Mouse (Mus musculus) embryo, embryonic 10 days (tissue): ENCODE results near the gene Rtl6.
A peak's percentile ranks its signal among the peaks of the same experiment; 100 is the strongest.

Experiments used
- DNase-seq: peaks from one replicate; pipeline ENCODE4 v3.0.0-alpha.2; 2015; ENCODE audit warnings: low spot score

Gene Rtl6

DNA sequence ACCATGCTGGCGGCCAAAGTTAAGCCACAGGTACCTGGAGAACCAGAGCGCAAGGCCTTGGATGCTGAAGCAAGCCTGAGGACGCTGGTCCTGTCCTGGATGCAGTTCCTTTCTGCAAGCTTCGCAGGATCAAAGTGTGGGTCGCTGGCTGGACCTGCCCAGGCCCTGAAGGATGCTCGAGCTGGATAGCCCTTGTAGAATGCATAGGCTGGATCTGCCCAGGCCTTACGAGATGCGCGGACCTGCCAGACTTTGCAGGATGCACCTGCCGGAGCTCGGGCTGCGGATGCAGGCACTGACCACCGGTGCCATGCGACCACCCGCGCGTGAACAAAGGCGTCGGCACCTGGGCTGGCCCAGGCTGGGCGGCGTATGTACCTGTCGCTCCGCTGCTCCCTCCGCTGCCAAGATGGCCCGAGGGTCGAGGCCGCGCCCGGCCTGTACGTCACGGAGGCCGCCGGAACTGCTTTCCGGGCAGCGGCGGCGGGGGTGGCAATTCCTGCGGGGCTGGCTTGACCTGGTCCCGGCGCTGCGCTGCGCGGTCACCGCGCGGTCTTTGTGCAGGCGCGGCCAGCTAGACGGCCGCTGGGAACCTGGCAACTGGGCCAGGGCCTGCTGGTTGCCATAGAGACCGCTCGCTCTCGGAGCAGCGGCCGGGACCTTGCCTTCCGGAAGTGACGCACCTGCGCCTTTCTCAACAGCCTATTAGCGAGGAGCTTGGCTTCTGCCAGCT is at the start of gene Rtl6:
Rtl6 (minus strand) TSS at position 635 of the 733 bp plus-strand sequence.
- peak; percentile 96 for DNase-seq

DNA sequence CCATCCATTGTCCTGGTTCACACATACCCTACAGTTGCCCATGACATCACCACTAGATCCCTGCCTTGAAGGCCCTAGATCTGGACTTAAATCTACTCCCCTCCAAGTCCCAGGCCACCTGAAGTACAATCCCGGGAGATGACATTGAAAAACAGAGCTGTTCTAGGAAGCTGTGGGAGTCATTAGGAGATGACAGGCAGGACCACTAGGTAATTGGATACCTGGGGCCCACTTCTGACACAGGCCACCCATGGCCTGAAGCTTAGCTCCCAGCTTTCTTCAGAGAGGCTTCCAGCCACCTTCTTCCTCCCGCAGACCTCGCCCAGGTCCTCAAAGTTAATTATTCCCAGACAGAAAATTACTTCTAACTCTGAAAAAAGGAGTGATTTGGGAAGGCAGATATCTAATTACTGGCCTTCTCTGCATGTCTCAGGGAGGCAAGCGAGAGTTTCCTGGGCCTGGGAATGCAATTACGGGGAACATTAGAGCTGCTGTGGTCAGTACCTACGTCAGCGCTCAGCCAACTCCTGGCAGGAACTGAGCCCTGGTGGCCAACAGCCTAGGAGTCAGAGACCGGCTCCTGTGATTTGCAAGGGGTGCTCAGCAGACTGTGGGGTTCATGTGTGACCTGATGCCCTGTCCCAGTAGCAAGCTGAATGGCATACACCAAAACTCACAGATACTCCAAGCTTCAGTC is 45.8 kb upstream of the Rtl6 start:
- peak; percentile 36 for DNase-seq

DNA sequence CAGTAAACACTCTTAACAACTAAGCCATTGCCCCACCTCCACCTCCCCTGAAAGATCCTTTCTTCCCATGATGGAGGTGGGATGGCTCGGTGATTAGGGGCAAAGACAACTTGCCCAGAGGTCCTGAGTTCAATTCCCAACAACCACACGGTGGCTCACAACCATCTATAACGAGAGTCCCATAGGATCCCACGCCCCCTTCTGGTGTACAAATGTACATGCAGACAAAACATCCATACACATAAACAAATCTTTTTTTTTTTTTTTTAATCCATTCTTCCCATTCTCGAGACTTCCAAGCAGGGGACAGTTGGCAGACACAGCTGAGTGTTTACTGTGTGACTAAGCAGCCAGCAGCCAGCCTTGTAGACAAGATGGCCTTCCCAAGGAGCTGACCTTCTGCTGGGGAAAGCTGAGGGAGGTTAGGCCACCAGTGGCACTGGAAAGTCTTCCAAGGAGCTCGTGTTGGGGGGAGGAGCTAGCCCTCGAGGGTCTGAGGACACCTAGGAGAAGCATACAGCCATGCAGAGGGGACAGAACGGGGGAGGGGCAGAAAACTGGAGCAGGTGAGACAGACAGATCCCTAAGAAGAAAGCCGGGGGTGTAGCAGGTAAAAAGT is 43.5 kb upstream of the Rtl6 start:
- DNase-seq = no peak

DNA sequence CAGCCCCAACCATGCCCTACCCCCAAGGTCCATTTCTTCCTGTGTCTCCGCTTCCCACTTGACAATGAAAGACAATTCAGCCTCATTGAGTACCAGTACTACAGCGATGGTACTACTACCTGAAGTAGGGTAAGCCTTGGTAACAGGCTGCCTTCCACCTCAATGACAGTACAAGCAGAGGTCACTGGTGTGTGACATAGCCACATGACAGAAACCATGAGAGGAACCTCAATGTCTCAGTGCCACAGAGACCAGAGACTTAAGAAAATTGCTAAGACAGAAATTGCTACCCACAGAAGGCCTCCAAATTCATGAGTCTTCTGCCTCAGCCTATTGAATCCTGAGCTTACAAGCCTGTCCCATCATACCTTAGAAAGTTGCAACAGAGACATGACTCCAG is 41.3 kb upstream of the Rtl6 start:
- no peak for DNase-seq

DNA sequence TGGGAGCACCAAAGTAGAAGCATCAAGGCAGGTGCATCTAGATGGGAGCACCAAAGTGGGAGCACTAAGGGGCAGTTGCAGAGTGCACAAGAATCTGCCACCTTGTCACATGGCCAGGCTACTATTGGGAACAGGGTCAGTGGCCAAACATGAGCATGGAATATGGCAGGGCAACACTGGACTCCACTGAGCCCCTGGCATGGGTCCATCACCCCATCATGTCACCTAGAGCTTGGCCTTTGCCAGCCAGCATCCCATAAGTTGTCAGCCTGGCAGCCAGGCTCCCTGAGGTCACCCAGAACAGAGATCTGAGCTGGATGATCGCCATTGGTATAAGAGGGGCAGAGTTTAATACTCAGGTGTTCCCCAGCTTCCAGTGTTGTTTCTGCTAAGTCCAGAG is 40.2 kb upstream of the Rtl6 start:
- no peak for DNase-seq

DNA sequence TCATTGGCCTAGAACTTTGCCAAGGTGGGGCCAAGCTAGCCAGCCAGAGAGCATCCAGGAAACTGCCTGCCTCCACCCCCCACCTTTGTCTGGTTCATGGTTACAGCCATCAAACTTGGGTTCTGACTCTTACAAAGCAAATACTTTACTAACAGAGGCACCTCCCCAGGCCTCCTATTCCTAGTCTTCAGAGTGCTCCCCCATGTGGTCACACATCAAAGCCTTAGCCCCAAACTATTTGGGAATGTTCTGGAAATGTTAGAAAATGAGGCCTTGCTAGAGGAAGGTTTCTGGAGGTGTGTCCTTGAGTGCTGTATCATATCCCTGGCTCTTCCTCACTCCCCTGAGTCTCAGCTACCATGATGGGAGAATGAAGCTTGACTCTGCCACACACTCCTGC is 39.4 kb upstream of the Rtl6 start:
- DNase-seq = no peak

DNA sequence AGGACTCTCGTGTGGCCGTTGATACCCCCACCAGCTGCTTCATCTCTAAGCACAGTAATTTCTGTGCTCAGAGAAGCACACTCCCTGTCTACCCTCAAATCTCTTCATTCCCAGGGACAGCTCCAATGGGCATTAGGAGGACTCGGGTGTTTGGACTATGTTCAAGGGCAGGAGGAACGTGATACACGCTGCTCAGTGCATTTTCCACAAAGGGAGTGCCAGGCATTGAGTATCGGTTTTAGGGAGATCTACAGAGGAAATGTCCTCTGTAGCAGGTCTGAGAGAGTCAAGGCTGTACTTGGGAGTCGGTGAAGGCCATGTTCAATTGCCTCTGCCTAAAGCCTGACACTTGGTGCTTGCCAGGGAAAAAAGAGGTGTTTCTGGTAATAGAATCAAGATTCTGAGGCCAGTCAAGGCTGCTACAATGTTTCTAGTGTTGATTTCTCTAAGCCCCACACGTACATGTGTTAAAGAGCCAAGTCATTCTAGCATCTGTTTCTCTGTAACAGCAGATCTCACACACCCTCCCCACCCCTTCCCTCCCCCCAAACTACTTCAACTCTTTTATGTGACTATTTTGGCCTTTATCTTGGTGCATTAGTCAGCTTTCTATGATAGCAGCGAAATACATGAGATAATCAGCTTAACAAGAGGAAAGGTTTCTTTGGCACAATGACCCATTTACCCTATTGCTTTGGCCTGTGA is 37.8 kb upstream of the Rtl6 start:
- DNase-seq = no peak

DNA sequence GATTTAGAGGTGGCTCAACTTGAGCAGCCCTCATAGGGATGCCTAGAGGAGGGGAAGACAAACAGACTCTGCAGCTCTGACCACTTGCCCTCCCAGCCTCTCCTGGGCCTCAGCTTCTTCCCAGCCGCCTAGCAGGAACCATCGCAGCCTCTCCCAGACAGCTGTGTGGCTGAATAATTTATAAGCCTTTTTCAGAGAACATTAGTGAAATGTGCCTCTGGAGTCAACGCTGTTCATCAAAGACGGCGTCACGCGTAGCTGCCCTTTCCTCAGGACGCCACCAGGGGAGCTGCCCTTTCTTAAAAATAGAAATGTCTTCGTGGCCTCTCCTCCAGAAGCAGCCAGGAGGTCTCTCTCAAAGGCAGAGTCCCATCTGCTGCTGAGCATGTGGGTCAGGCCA is 35.9 kb upstream of the Rtl6 start:
- DNase-seq = peak; percentile 60

DNA sequence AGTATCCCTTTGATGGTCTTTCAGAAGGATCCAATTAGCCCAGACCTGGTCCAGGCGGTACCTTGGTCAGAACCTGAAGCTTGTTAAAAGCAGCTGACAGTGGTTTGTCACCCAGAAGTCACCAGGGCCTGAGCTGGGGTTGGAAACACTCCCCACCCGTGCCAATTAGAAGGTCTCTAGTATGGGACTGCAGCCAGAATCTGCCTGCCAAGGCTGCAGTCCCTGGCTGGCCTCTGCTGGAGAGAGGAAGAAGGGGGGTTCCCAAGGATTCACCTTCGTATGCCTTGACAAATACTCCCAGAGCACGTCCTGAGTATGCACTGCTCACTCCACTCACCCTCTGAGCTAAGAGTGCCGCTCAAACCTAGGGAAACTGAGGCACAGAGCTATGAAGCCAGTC is 34.6 kb upstream of the Rtl6 start:
- DNase-seq = no peak

DNA sequence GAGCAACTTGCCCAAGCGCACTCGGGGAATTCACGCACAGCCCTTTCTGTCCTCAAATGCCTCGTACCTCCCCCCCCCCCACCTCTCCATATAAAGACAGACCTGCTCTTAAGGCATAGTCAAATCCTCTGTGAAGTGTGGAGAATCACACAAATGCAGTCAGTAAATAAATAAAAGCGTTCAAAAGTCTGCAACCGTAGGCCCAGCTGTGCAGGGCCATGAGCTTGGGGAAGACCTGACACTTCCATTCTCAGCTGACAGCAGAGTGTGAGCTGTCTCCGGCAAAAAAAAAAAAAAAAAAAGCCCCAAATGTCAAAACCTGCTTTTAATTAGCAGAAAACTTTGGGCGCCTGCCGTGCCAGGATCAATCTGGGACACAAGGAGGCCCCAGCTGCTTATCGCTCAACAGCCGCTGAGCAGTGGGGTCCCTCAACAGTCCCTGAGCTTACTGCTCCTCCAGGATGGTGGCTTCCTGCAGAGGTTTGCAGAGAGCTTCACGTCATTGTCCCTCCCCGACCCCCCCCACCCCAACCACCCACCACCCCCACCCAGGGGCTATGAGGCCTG is 34.0 kb upstream of the Rtl6 start:
- peak; percentile 46 for DNase-seq

DNA sequence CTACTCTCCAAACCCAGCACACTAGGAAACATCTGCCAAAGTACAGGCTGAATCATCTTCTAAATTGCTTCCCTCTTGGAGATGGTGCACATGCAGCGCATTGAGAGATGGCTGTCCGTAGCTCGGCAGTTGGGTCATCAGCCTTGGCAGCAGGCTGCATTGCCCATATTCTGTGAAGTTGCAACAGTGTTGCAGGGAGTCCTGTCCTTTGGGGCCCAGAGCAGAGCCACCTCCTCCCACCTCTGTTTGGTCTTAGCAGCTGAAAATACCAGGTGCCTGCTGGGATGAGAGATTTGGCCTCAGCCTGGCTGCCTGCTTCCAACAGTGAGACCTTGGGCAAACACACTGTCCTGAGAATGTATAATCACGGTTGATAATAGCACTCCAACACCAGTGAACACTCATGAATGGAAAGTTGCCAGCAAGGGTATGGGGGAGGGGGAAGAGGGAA is 30.8 kb upstream of the Rtl6 start:
- no peak for DNase-seq

DNA sequence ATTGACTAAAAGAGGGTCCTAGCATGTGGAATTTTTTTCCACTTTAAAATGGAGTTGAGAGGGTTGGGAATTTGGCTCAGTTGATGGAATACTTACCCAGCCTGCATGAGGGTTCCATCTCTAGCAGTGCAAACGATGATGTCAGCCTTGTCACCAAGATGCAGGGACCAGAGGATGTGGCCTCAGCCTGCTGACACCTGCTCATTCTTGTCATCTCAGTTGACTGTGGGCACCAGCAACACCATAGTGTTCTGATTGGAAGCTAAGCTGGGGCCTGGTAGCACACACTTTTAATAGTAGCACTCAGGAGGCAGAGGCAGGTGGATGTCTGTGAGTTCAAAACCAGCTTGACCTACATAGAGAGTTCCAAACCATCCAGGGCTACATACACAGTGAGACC is 21.0 kb upstream of the Rtl6 start:
- no peak for DNase-seq

DNA sequence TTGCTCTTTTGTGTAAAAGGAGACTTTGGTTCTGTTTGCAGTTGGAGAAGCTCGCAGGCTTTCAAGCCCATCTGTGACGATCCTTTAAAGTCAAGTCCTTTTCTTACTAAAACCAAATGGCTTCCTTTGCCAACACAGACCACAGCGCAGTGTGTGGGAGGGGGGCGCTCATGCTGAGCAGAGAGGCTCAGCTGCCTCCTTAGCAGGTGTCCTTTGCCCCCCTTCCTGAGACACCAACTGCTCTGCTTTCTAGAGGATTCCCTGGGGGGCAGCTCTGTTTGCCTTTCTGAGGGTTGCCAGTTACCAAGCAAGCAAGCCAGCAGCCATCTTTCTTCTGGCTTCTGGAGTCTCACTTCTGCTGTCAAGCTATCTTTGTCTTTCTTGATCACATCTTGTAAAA is 19.4 kb upstream of the Rtl6 start:
- DNase-seq = no peak

DNA sequence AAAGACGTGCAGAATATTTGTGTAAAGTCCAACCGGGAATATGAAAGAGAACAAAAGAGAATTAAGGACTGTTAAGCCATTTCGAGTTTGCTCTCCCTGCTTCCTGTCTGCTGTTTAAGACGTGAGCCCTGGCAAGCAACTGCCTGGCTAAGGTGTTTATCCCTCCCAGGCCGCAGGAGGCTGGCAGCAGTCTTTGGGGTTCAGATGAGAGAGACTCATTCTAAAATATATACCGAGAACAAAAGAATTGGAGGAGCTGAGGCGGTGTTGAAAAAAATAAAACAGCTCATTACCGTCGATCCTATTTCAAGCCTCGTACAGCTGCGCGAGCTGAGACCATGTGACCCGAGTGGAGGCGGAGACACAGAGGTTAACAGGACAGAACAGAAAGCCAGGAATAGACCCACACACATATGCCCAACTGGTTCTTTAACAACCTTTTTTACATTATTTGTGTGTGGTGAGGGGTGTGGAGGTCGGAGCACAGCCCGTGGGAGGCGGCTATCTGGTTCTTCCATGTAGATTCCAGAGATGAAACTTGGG is 9.0 kb upstream of the Rtl6 start:
- no peak for DNase-seq

DNA sequence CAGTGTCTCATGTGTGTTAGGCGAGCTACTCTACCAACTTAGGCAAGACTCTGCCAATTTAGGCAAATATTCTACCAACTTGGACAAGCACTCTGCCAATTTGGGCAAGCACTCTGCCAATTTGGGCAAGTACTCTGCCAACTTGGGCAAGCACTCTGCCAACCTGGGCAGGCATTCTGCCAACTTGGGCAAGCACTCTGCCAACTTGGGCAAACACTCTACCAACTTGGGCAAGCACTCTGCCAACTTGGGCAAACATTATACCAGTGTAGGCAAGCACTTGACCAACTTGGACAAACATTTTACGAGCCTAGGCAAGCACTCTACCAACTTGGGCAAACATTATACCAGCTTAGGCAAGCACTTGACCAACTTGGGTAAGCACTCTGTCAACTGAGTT is 3.9 kb upstream of the Rtl6 start:
- no peak for DNase-seq

DNA sequence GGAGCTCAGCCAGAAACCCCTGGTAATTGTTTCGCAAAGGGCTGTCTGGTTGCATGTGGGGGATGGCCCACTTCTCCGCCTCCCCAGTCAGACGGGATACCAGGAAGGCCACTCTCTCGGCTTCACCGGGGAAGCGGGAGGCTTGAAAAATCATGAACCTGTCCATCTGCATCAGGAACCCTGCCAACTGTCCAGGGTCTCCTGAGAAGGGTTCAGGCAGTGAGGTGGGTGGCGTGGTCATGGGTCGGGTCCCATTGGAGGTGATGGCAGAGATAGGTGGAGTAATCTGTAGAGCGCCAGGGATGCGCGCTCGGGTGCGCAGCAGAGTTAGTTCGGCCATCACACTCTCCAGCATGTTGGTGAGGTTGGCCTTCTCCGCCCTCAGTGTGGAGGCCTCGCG is 949 bp downstream of the Rtl6 start:
- no peak for DNase-seq

DNA sequence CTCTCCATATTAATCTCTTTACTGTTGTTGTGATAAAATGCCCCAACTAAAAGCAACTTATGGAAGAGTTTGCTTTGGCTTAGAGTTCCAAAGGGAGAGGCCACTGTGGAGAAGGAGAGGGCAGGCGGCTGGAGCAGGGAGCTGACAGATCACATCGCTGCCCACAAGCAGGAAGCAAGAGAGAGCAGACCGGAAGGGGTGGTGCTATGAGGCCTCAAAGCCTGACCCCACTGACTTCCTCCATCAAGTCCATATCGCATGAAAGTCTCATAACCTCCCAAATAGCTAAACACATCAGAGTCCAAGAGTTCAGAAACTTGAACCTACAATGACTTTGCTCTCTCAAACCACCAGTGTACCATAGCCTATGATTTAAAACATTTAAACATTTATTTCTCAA is 6.6 kb downstream of the Rtl6 start:
- no peak for DNase-seq

DNA sequence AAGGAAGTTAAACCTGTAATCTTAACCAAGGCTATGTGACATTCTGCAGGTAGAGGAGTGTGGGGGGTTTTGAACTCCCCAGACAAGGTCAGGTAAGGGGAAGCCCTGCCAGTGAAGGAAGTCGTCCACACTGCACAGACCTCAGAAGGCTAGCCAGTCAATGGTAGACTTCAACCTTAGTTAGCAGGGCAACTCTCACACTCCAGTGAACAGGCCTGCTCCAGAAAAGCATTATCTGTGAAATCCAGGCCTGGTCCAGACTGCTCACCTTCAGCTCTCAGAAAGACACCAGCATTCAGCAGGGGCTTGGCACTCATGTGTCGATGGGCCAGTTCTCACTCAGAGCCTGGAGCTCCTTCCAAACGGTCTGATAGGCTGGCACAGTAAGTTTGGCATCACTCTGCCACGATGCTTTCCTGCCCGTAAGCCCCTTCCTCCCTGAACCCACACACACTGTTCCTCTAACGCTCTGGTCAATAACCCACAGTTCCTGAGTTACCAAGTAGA is 8.3 kb downstream of the Rtl6 start:
- no peak for DNase-seq

DNA sequence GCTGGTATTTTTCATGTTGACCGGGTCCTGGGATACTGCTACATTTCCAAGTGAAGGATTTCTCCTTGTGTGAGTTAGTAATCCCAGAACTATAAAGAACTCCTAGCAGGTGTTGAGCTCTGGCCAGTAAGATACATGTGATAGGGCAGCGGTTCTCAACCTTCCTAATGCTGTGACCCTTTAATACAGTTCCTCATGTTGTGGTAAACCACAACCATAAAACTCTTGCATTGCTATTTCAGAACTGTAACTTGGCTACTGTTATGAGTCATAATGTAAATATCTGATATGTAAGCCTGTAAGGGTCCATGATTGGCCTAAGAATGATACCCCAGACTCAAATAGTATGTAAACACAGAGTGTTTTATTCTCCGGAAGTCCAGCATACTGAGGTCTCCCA is 11.6 kb downstream of the Rtl6 start:
- no peak for DNase-seq

DNA sequence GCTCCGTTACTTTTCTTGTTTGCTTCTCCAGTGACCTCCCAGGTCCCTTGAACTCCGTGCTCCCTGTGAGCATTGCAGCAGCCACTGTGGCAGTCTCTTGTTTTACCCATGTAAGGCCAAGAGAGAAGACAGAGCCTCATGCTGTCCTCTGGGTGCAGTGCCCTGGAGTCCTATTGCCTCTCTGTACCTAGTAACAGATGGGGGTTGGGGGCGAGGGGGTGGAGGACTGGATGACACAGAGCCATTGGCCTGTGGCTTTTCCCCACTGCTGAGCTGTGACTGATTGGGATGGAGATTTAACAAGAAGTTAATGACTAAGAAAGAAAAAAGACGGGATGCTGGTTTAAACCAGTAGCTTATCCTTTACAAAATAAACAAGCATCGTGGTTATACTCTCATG is 16.4 kb downstream of the Rtl6 start:
- DNase-seq = no peak

DNA sequence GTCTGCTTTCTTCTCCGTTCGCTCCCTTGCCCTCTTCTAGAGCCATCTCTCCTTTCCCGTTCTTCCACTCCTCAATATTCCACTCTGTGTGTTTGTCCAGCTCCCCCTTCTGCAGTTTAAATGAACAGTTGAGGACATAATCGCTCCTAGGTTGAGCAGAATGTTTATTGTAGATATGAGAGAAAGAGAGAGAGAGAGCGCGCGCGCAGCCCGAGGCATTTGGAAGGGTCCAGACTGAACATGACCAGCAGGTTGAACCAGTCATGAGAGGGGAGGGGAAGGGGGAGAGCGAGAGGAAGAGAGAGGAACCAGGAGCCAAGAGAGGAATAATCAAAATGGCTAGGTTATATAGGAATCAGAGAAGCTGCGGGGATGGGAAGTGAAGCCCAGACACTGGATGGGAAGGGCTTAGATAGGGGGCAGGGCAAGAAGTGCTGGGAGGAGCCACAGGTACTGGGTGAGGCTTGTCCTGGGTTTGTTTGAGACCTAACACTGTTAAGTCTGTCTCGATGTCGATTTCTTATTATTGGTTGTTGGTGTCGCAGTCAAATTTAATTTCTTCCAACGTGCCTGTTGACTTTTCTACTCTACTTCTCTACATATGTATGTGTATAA is 18.5 kb downstream of the Rtl6 start:
- no peak for DNase-seq

DNA sequence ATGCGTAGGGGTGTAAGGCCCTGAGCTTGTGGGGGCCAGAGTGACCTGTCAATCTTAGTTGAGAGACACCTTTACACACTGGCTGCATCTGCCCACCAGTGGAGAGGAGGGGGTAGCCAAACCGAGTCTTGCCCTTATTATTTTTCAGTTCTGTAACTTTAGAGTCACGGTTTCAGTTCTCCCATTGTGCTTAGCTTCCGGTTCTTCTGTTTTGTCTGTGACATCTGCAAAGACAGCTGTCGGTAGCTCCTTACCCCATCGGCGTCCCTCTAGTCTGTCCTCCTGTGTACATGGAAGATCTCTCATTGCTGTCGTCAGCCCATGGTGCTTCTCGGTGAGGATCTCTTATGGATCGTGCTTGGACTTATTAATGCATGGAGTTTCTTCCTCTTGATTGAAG is 20.5 kb downstream of the Rtl6 start:
- no peak for DNase-seq
